Mouse (Mus musculus) CD4-positive, CD25-positive, alpha-beta regulatory T cell, adult 4 months (primary cell): ENCODE measurements around the gene Scn4a. TPM values are rescaled to one million over a fixed set of nuclear protein-coding genes. Genes with fewer than 3 reads are reported as not detected.
A peak's percentile ranks its signal among the peaks of the same experiment; 100 is the strongest.

Source experiments
- ATAC-seq: one replicate; pipeline ENCODE4 v1.8.0; 2017
- polyA plus RNA-seq, 2 experiments: library from polyadenylated mRNA; unstranded; fragments of 100-300 nt; shearing (Covaris generic); gene quantifications; one replicate each; pipeline ENCODE4 v1.2.1; 2017

The Scn4a gene
- polyA plus RNA-seq, 2 experiments from 2014 or later: 0.14 TPM; not detected in 1

DNA sequence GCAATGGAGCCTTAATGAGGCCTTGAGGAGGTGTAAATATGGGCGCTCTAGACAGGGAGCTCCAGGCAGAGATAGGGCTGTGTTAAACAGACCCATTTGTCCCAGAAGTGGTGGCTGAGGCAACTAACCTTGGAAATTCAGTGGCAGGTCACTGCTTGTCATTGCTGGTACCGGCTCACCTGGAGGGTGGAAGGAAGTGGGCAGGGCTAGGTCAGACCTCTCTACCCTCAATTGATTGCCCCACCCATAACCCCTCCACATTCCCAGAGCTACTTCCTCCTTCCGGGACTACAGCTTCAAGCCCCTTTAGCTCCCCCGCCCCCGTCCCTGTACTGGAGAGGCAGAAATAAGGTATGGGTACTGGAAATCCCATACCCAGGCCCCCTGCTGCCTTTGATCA lies 39.6 kb downstream of the Scn4a start:
- no peak for ATAC-seq

DNA sequence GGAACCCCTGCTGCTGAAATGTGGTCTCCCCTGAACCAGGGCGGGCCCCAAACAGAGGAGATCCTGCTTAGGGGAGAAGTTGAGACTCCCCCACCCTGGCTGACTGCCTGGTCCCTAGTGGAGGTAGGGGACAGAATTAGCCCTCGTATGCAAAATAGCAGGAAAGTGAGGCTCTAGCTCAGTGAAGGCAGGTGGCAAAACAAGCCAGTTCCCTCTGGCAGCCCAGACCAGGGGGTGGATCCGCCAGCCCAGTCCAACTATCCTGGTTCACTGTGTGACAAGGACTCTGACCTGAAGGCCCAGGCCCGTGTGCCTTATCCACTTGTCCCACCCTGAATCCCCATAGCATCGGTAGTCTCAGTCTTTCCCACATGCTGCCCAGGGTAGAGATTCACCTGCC lies 43.0 kb downstream of the Scn4a start:
- ATAC-seq: no peak

DNA sequence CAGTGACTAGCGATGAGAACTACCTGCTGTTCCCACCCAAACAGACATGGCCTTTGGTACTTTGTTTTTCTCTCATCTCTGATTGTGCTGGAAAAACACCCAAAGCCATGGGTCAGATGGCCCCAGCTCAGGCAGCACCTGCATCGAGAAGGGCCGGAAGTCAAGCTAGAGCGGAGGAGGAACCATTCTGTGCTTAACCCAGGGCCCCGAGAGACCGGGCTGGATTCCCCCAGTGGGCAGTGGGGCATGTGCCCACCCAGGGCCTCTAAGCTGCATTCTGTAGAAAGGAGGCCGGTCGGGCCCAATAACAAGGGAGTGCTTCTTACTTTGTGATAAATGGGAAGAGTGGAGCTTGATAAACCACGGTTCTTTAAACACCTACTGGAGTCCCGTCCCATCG lies 44.9 kb downstream of the Scn4a start:
- ATAC-seq: no peak

DNA sequence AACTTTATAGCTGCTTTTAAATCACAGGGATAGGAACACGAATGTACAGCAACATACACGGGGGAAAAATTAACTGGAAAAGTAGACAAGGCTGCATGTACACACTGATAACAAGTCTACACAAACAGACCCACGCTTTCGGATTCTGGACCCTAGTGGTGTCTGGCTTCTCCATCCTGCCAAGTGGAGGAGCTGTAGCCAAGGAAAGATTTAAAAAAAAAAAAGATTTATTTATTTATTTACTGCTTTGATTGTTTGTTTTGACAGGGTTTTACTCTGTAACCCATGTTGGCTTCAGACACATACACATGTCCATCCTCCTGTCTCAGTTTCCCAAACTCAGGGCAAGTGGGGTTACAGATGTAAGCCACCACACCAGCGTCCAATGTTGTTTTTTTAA lies 45.7 kb downstream of the Scn4a start:
- no peak for ATAC-seq

DNA sequence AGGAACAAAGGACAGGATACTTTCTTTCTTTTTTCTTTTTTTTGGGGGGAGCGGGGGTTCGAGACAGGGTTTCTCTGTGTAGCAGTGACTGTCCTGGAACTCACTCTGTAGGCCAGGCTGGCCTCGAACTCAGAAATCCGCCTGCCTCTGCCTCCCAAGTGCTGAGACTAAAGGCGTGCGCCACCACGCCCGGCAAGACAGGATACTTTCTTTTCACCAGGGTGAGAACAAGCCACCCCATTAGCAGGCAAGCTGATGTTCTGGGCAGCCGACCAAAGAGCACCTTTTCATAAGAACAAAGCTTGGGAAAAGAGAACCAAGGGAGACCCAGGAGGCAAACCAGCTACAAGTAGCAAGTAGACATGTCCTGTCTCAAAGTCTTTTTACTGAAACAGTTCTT lies 46.3 kb downstream of the Scn4a start:
- ATAC-seq: no peak

DNA sequence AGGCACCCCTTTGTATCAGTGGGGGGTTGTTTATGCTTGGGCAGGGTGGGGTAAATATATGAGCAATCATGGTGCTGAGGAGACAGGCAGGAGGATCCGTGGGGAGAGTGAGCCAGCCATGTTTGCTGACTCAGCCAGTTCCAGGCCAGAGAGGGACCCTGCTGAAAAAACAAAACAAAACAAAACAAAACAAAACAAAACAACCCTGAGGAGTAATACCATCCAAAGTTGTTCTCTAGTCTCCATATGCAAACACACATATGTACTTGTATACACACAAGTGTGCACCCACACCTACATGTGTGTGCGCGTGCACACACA lies 47.1 kb downstream of the Scn4a start:
- ATAC-seq: no peak

DNA sequence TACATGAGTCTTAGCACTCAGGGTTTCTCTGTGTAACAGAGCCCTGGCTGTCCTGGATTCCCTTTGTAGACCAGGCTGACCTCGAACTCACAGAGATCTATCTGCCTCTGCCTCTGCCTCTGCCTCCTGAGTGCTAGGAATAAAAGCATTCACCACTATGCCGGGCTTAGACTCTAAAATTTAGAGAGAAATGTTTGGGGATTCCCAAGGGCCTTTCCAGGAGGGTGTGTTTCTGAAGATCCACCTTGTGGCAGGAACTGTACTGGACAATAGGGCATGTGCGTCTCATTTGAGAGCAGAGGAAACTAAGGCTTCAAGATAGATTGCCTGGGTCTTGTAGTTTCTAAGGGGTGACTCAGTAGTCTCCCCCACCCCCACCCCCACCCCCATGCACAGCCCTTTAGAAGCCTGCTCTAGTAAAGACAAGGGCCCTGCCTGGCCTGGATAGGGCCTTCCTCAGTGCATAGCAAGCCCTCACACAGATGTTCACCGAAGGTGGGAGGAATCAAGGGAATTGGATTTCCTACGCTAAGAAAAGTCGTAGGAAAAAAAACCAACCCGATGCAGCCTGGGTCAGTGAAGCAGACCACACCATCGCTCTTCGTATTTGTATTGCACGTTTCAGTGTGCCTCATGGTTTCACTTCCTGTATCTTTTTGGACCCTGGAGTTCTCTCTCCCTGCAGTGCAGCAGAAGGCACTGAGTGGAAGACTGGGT lies 47.6 kb downstream of the Scn4a start:
- no peak for ATAC-seq

DNA sequence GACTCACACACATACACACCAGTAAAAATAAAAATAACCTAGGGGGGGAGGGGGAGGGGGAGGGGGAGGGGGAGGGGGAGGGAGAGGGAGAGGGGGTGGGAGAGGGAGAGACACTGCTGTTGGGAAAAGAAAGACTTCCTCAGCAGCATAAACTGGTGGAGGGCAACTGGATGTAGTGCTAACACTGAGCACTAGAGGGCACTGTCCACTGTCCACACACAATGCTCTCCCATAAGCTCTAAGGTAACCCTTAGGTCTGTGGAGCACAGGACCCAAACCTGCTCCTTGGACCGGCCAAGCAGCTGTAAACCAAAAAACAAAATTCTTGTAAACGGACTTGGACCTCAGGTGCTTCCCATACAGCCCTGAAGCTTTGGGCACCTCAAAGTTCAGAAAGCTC lies 50.5 kb downstream of the Scn4a start:
- peak; percentile 74 for ATAC-seq

DNA sequence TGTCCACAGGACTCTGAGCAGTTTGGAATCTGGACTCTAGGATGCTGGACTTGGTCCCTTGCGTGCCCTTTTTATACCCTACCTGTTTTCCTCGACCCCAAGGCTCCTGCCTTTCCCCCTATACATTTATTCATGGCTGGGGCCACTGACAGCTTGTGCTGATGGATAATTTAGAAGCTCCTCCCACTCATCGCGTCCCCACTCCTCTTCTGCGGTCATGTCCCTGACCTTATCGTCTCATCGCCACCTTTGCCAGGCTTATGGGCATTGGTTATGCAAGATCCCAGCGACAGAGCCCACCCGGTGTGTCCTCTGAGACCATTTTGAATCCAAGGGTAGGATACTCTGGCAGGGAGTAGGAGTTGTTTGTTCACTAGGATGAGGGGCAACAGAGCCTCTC lies 51.3 kb downstream of the Scn4a start, which contains the start of gene Gh:
Gene Gh (minus strand): TSS at position 101 of the 400 bp plus-strand sequence.
- ATAC-seq: no peak

DNA sequence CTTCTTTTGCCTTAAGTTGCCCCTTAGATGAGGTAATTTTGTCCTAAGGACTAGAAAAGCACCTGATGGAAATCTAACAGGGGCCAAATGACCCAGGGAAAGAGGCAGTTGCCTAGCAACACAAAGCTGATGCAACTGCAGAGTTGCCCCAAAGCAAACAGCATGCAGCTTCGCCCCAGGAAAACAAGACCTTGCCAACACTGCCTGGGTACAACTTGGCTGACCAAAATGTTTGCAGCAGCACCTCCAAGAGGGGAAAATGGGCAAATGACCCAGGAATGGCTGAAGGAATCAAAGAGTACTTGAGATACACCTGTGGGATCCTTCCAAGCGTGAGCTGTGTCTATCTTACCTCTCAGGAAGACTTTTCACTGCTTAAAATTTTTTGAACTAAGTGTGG lies 61.2 kb downstream of the Scn4a start:
- no peak for ATAC-seq

DNA sequence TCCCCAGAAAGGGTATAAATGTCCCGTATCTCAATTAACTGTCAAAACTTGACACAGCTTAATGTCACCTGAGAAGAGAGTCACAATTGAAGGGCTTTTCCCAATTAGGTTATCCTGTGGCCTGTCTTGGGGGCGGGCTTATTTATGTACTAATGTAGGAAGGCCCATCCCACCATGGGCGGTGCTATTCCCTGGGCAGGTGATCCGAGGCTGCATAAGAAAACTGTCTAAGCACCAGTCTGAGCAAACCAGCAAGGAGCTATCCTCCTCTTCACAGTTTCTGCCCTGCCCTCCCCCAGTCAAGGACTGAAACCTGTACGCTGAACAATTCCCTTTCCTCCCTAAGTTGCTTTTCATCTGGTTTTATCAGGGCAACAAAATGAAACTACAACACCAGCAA lies 62.7 kb downstream of the Scn4a start:
- ATAC-seq: no peak

DNA sequence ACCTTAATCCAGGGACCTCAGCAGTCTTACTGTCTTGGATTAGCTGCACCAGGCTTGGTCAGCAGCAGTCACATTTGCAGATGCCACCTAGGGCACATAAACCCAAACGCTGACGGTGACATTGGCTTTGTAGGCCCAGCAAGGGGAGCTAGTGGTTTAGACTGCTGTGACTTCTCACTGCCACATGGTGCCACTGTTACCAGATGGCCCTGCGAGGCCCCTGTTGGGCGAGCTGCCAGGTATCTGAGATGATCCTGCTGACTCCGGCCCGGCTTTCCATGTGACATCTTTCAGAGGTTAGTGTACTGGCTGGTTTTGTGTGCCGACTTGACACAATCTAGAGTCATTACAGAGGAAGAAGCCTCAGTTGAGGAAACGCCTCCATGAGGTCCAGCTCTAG lies 63.7 kb downstream of the Scn4a start:
- ATAC-seq: no peak

DNA sequence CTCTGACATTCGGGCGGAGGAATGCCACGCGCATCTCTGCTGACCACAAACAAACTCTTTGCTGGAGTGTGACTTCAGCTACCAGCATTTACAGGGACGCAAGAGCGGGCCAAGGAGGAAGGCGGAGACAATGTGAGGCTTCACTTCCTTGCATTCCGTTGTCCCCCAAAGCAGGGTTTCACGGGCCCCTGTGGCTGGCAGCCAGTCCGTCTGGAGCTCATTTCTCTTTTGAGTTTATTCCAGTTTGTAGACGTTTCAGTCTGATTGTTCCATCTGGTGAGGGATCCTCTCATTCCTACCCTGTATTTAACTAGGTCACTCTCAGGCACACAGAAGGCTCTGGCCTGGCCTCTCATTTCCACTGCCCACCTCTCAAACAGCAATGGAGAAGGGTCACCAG lies 66.1 kb downstream of the Scn4a start:
- no peak for ATAC-seq

DNA sequence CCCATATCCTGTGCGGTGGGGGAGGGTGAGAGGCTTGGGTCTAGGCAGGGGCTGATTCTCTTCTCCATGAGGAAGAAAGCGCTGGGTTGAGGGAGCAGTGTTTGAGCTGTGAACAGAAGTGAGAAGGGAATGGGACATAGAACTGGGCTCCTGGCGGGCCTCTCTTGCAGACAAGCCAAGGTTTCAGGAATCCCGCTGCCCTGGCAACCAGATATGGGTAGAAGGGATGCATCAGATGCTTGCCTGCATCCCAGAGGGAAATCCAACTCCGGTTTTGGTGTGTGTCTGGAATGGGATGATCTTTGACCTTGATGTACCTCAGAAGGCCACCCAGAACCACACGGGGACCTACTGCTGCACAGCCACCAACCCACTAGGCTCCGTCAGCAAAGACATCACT lies 66.9 kb downstream of the Scn4a start:
- no peak for ATAC-seq

DNA sequence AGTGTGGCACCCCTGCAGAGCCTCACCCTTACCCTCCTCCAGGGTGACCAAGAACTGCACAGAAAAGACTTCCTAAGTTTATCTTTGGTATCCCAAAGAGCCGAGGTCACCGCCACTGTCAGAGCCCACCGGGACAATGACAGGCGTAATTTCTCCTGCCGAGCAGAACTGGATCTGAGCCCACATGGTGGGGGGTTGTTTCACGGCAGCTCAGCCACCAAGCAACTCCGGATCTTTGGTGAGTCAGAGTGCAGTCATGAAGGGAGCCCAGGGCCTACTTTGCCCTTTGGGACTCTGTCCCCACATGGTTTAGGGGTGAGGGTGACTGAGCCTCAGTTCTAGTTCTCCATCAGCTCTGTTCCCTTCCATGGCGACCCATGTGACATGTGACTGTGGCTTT lies 69.0 kb downstream of the Scn4a start:
- ATAC-seq: no peak

DNA sequence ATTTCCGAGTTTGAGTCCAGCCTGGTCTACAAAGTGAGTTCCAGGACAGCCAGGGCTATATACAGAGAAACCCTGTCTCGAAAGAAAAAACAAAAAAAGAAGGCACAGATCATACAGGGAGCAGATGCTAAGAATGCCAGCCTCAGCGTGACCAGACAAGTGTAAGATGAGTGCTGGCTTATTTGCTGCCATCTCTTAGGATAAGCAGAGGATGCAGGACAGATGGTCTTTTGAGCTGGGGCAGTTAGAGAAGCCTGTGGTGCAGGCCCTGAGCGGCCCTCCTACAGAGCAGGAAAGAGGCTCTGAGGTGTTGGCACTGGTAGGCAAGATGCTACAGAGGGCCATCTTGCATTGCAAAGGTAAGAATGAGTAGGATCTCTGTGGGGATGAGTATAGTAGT lies 69.7 kb downstream of the Scn4a start:
- no peak for ATAC-seq

DNA sequence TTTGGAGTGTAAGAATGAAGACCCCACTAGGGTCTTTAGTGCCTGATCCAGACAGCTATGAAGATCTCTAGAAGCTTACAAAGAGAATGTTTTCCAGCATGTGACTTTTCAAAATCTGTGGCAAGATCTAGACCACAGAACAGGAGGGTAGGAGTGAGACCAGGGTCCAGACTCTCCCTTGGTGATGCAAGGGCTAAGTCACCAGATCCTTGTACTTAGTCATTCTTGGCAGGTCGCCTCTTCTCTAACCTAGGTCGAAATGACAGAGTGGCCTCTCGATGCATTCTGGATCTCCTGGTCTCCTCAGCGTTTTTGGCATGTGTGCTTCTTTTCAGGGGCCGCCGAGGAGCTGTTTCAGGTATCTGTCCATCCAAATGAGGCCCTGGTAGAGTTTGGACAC lies 70.6 kb downstream of the Scn4a start:
- no peak for ATAC-seq

DNA sequence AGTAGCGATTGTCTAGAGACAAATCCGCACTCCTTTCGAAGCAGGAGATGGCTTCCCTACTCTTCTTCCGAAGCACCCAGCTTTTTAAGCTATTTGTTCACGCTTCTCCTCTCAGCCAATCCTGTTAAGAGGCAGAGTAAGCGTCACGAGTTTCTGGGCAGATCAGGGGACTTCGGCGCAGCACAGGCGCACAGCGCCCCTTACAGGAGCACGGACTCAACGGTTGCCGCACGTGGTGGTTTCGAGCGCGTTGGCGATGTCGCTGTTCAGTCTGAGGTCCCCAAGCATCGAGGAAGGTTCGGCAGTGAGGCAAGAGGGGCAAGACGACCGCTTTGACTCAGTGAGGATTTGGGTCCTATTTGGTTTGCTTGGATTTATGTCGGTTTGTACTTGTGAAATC lies 76.6 kb downstream of the Scn4a start, which contains the start of gene Tcam1:
Gene Tcam1 (plus strand): TSS at position 219 of the 400 bp plus-strand sequence.
- ATAC-seq: peak; percentile 83

DNA sequence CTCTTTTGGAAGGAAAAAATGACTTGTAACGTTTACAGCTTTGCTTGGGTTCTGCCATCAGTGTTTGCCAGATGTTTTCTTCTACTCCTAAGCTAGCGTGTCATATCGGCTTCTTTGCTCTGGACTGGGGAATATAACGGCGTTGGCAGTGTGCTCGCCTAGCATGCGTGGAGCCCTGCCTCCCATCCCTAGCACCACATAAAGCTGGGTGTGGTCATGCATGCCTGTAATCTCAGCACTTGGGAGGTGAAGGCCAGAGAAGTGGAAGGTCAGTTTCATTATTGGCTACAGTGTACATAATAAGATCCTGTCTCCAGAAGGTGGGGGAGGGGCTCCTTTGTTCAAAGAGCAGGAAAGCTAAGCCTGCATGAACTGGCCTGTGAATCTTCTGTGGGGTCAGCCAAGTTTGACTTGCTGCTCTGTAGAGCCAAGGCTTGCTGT lies 78.1 kb downstream of the Scn4a start:
- ATAC-seq: no peak

DNA sequence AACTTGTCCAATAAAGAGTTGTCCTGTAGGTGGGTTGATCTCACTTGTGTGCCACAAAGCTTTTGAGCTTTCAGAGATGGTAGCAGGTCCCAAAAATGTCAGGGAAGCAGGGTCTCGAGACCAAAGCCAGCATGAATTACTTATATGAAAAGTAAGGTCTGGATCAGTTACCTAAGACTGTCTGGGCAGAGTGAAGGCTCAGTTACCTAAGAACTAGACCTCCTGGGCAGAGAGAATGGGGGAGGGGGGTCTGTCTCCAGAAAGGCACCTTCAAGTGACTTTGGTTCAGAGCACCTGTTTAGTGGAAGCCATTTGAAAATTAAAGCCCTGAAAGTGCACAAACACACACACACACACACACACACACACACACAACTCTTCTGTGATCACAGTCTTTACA lies 78.7 kb downstream of the Scn4a start:
- no peak for ATAC-seq

DNA sequence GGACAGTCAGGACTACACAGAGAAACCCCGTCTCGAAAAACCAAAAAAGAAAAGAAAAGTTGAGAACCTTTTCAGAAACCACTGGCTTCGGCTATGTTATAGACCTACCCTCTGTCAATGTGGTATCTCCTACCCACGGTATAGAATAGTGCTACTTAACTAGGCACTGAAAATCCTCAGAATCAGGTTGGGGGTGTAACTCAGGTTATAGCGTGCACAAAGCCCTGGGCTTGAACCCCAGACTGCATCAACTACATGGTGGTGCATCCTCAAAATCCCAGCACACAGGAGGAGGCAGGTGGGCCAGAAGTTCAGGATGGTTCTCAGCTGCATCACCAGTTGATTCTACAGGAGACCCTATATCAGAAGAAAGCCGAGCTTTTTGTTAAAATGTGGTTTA lies 79.3 kb downstream of the Scn4a start:
- ATAC-seq: no peak

DNA sequence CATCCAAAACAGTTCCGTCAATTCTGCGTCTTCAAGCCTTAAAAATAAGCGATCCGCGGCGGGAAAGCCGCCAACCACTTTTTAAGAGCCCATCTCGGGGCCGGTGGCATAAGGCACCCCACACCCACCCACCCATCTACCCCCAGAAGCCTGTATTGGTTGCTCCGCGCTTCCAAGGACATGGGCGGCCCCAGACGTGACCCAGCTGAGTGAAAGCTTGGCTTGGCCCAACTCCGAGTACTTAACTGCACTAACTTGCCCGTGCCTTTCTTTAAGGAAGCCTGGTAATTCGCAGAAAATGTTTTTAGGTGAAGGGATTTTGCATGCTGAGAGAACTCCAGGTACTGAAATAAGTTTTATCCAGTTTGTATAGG lies 79.8 kb downstream of the Scn4a start:
- ATAC-seq: no peak

DNA sequence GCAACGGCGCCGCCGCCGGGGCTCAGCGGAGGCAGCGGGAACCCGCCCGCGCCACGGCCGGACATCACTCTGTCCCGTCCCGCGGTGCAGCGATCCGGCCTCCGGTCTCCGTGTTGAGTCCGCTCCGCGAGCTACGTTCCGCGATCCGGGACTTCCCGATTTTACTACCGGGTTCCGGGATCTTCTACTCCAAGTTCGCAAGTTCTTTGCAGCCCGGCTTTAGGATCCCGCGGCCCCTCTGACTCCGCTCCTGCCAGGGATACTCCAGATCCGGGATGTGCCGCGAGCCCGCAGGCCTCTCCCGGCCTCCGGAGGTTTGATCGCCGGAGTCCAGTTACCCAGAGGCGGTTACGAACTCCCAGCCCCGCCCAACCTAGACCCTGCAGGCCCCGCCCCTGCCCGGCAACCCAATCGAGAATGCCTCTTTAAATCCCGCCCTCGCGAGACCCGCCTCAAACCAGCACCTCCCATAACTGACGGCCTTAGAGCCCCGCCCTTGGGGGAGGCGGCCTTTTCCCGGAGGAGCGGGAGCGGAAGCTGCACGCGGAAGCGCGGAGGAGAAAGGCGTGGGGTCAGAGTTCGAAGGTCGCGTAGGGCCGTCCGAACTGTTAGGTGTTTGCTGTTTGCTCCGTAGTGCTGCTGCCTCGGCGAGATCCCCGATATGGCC lies 80.3 kb downstream of the Scn4a start, which contains the start of gene Smarcd2:
Gene Smarcd2 (minus strand): TSS at position 329 of the 667 bp plus-strand sequence.
- peak; percentile 85 for ATAC-seq

DNA sequence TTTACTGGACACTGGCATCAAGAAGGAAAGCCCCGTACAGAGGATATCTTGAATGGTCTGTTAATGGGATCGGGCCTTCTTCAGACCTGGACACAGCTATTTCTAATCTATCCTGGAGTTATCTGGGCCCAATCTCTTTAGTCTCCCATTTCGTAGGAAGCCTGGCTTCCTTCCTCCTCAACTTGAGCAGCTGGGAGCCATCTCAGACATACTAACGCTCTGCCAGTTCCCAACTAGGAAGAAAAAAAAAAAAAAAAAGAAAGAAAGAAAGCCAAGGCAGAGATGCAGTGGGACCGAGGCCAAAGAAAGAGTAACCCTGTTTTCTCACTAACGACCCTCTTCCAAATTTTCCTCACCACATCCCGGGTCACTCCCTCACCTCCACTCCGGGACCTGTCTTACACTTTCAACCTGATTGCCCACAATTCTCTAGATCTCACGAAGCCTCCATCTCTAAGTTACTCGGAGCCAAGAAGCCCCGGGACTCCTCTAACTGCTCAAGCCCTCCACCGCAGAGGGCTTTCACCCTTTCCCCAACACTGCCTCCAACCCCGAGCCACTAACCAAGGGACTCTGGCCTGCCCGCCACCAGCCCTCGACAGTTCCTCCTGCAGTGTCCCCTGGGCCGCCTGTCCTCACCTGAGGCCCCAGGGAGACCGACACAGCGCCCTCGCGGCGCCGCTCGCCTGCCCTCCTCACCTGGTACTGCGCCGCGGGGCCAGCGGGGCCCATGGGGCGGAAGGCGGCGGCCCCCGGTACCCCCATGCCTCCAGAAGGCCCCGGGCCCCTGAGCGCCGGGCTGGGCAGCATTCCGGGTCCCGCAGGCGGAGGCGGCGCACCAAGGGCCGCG lies 81.1 kb downstream of the Scn4a start:
- no peak for ATAC-seq
